16 mouse cellular contexts compared by ENCODE assay signal in the genomic region with DNA sequence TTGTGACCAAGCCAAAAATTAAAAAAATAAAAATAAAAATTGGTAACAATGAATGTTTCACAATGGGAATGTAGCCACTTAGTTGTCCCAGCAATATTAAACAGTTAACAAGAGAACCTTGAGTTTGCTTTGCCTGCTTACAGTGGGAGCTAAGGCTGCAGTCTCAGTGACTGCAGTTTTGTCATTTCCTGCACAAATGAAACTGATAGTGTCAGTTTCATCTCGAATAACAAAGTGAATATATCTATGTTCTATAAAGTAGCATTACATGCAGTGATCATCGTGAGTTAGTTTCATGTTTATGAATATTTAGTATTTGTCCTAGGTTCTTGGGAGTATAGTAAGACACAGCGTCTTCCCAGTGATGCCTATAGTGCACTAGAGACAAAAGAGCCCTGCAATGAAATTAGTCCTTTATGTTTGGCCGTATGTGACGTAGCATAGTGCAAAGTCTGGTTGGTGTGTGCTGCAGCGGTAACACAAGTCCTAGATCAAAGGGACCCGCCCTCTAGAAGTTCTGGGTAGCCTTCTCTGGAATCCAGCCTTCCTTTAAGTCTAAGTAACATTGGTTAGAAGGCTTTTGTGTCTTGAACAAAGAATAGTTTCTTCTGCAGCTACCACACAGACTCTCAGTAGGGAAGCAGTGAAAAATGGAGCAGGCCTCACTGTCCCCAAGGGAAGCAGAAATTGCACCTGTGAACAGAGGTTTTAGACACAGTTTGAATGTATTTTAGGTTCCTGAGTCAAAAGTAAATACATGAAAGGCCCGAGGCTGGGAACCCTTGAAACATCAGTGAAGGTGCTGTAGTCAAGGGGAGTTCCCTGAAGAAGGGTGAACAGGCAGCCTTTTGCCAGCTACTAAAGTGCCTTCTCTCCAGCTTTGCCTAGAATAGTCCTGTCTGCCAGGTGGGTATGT. TPM values are rescaled to one million over a fixed set of nuclear protein-coding genes. Genes with fewer than 3 reads are reported as not detected.
DNase-seq lines count a peak whose midpoint lies in the region; ATAC-seq and TF ChIP-seq lines count a peak whose summit lies in the region.
"Had no signal": no experiment of that assay in that cellular context is flagged by ENCODE, and none has a peak within 500 bp of the region (broad histone marks: within the 10 kb centered on the region; RNA-seq: fewer than 3 reads in every experiment).

No protein-coding gene starts in this region.

- H3K4me1 ChIP-seq in hindbrain, embryonic 10.5 days (replicated peaks): peaks cover 6% of the 10 kb centered on the region; the same call in 1 of the 2 replicates
- no peaks in the 10 kb centered on the region for H3K4me1 ChIP-seq in hindbrain, embryonic 14.5 days (replicated peaks; ENCODE audit: control insufficient read depth, insufficient read depth, low read length)
- H3K4me1 ChIP-seq in ES-Bruce4 (ENCODE audit: control insufficient read depth, insufficient read depth, low read length): no peaks in the 10 kb centered on the region
- H3K4me1 ChIP-seq in hindbrain, embryonic 12.5 days: 0 out of 2 replicates have a peak, but pooled peaks cover 6% of the 10 kb centered on the region
- H3K4me1 ChIP-seq: limb, embryonic 15.5 days had no signal

- WGBS in hindbrain, embryonic 10.5 days: 76% methylated on average over 8 of the region's 8 CpGs
- 71% methylated on average over 8 of the region's 8 CpGs for WGBS in hindbrain, embryonic 14.5 days
- WGBS in macrophage (ENCODE audit: missing documents): 70% methylated on average over 8 of the region's 8 CpGs
- WGBS in hindbrain, embryonic 12.5 days: 71% methylated on average over 8 of the region's 8 CpGs

- intact Hi-C loops in gastrocnemius, postnatal 14 days (cut with DNase I; ENCODE audit: low total_unique reads): no loop called here

- no peaks in the 10 kb centered on the region for H3K9me3 ChIP-seq in hindbrain, embryonic 10.5 days
- no peaks in the 10 kb centered on the region for H3K9me3 ChIP-seq in hindbrain, embryonic 14.5 days (ENCODE audit: control insufficient read depth, low read length)
- H3K9me3 ChIP-seq in ES-Bruce4 (replicated peaks; ENCODE audit: control insufficient read depth, insufficient read depth, low read length, poor library complexity, severe bottlenecking): no peaks in the 10 kb centered on the region
- H3K9me3 ChIP-seq in hindbrain, embryonic 12.5 days (replicated peaks): no peaks in the 10 kb centered on the region
- H3K9me3 ChIP-seq: forebrain, embryonic 13.5 days; heart, embryonic 12.5 days; kidney, embryonic 15.5 days; limb, embryonic 15.5 days; lung, embryonic 15.5 days had no signal

- TF ChIP-seq POLR2A in ES-Bruce4 (IDR thresholded peaks at IDR 0.05; ENCODE audit: insufficient read depth, low read length): no peak

- H3K4me3 ChIP-seq in hindbrain, embryonic 10.5 days: no peak overlapping the region
- no peak overlapping the region for H3K4me3 ChIP-seq in hindbrain, embryonic 14.5 days (replicated peaks; ENCODE audit: low read length)
- no peak overlapping the region for H3K4me3 ChIP-seq in ES-Bruce4 (ENCODE audit: low read depth, low read length)
- no peak overlapping the region for H3K4me3 ChIP-seq in macrophage (ENCODE audit: inconsistent target)
- H3K4me3 ChIP-seq in hindbrain, embryonic 12.5 days: no peak overlapping the region
- H3K4me3 ChIP-seq: forebrain, embryonic 13.5 days; heart, embryonic 12.5 days; kidney, embryonic 15.5 days; limb, embryonic 15.5 days; lung, embryonic 15.5 days; myocyte had no signal

- H3K36me3 ChIP-seq in hindbrain, embryonic 10.5 days: no peaks in the 10 kb centered on the region
- H3K36me3 ChIP-seq in hindbrain, embryonic 14.5 days (replicated peaks; ENCODE audit: control insufficient read depth, insufficient read depth): no peaks in the 10 kb centered on the region
- peaks cover 4% of the 10 kb centered on the region for H3K36me3 ChIP-seq in ES-Bruce4 (ENCODE audit: control insufficient read depth, insufficient read depth, low read length, poor library complexity, severe bottlenecking)
- H3K36me3 ChIP-seq in macrophage (ENCODE audit: inconsistent target): no peaks in the 10 kb centered on the region
- H3K36me3 ChIP-seq in hindbrain, embryonic 12.5 days: no peaks in the 10 kb centered on the region
- H3K36me3 ChIP-seq: heart, embryonic 12.5 days; kidney, embryonic 15.5 days; limb, embryonic 15.5 days; lung, embryonic 15.5 days had no signal

- ATAC-seq in hindbrain, embryonic 14.5 days (ENCODE audit: low FRiP score): no peak
- ATAC-seq in hindbrain, embryonic 12.5 days (ENCODE audit: low FRiP score): no peak
- ATAC-seq: forebrain, embryonic 13.5 days had no signal

- H3K4me2 ChIP-seq in hindbrain, embryonic 14.5 days (replicated peaks): no peak overlapping the region
- no peak overlapping the region for H3K4me2 ChIP-seq in hindbrain, embryonic 12.5 days (replicated peaks)
- H3K4me2 ChIP-seq: forebrain, embryonic 13.5 days; heart, embryonic 12.5 days; kidney, embryonic 15.5 days; limb, embryonic 15.5 days; lung, embryonic 15.5 days had no signal

- 0 out of 2 replicates have a peak overlapping the region, but pooled peaks have one; percentile 18 for H3K27ac ChIP-seq in hindbrain, embryonic 10.5 days
- H3K27ac ChIP-seq in hindbrain, embryonic 14.5 days: no peak overlapping the region
- H3K27ac ChIP-seq in ES-Bruce4 (ENCODE audit: insufficient read depth, low read length) (0 out of 2 replicates have a peak overlapping the region, but pooled peaks have one; percentile 2), macrophage (0 out of 2 replicates have a peak overlapping the region, but pooled peaks have one; percentile 10)
- no peak overlapping the region for H3K27ac ChIP-seq in hindbrain, embryonic 12.5 days
- H3K27ac ChIP-seq: forebrain, embryonic 13.5 days; kidney, embryonic 15.5 days; limb, embryonic 15.5 days; lung, embryonic 15.5 days had no signal

- no peak for DNase-seq in hindbrain, embryonic 10.5 days (ENCODE audit: low spot score)
- DNase-seq in hindbrain, embryonic 14.5 days (ENCODE audit: low spot score): no peak
- peak; percentile 47 for DNase-seq in 416B (ENCODE audit: low read depth)
- no peak for DNase-seq in cerebellum, postnatal 25 days
- DNase-seq in gastrocnemius, postnatal 14 days: no peak
- DNase-seq: cerebellum, adult 2 months; gastrocnemius, postnatal 10 days had no signal

- no peaks in the 10 kb centered on the region for H3K27me3 ChIP-seq in hindbrain, embryonic 10.5 days (ENCODE audit: insufficient read depth, poor library complexity, severe bottlenecking)
- H3K27me3 ChIP-seq in hindbrain, embryonic 14.5 days (ENCODE audit: control insufficient read depth, insufficient read depth, low read length): no peaks in the 10 kb centered on the region
- no peaks in the 10 kb centered on the region for H3K27me3 ChIP-seq in ES-Bruce4 (ENCODE audit: control insufficient read depth, insufficient read depth, low read length, poor library complexity, severe bottlenecking)
- no peaks in the 10 kb centered on the region for H3K27me3 ChIP-seq in hindbrain, embryonic 12.5 days
- H3K27me3 ChIP-seq: forebrain, embryonic 13.5 days; heart, embryonic 12.5 days; kidney, embryonic 15.5 days; limb, embryonic 15.5 days; lung, embryonic 15.5 days had no signal

- TF ChIP-seq CTCF in ES-Bruce4 (IDR thresholded peaks at IDR 0.05; ENCODE audit: low read depth, low read length): no peak

- TF ChIP-seq EP300 in ES-Bruce4 (IDR thresholded peaks at IDR 0.05; ENCODE audit: insufficient read depth, low read depth, low read length): no peak

- H3K79me2 ChIP-seq in macrophage (ENCODE audit: inconsistent target): no peaks in the 10 kb centered on the region

- no peak overlapping the region for H3K9ac ChIP-seq in hindbrain, embryonic 14.5 days
- H3K9ac ChIP-seq in ES-Bruce4 (ENCODE audit: low read depth, poor library complexity, severe bottlenecking): no peak overlapping the region
- H3K9ac ChIP-seq in hindbrain, embryonic 12.5 days: no peak overlapping the region
- H3K9ac ChIP-seq: forebrain, embryonic 13.5 days; heart, embryonic 12.5 days; kidney, embryonic 15.5 days; limb, embryonic 15.5 days; lung, embryonic 15.5 days had no signal

RNA-seq across cellular contexts. Expression of gene Sertad2, which starts 10.0 kb away (rescaled TPM):
- polyA plus RNA-seq in hindbrain, embryonic 10.5 days (2016; fragmentation: Nextera tagmentation; extraction: Ambion mirVana): 31.8 and 32.1 TPM in 2 replicates
- polyA plus RNA-seq in hindbrain, embryonic 14.5 days (2014; fragmentation: Nextera tagmentation; extraction: Ambion mirVana): 24.8 and 30.9 TPM in 2 replicates
- 23.1 and 29.0 TPM in 2 replicates for polyA plus RNA-seq in ES-Bruce4 (2011; ENCODE audit: insufficient read depth, insufficient read length, low read depth, missing spikeins)
- 10 to 100 TPM in 25 of 26 experiments, 1 to 10 TPM in 1; 7.5 to 76.4 (median 22.3) TPM for total RNA-seq in macrophage (2018; cell fraction: chromatin; rRNA removed)
- total RNA-seq in macrophage (2018; cell fraction: cytosol; rRNA removed): 10 to 100 TPM; 15.7 to 64.9 (median 23.4) TPM
- 100 to 1,000 TPM in 2 of 26 experiments, 10 to 100 TPM in 24; 18.0 to 116 (median 34.5) TPM for total RNA-seq in macrophage (2018; cell fraction: nucleus; rRNA removed)
- polyA plus RNA-seq in macrophage (2018): 9.7 to 19.7 TPM (median 12.9 TPM) in 3 replicates
- 36.0 and 36.9 TPM in 2 replicates for polyA plus RNA-seq in hindbrain, embryonic 12.5 days (2016; fragmentation: Nextera tagmentation; extraction: Ambion mirVana)
- 10 to 100 TPM in 1 of 2 experiments, 1 to 10 TPM in 1; 9.6 to 12.0 TPM for total RNA-seq in gastrocnemius, postnatal 14 days (2021)

Comparison
In these comparisons a context has a peak if more than half of its experiments do, and no peak if none do; other contexts are left out.
1. H3K27ac ChIP-seq: peak in hindbrain, embryonic 10.5 days (single experiment), ES-Bruce4 (single experiment) and macrophage (single experiment); none in hindbrain, embryonic 14.5 days (single experiment) and hindbrain, embryonic 12.5 days (single experiment).